Mouse (Mus musculus) midbrain, embryonic 15.5 days (tissue): ENCODE data around the gene Yaf2. TPM values are rescaled to one million over a fixed set of nuclear protein-coding genes. Genes with fewer than 3 reads are reported as not detected.
A peak's percentile ranks its signal among the peaks of the same experiment; 100 is the strongest.
"Not testable (repeated sequence)": the region's sequence is repeated elsewhere in the genome, so short reads cannot be mapped to it uniquely, and the experiment has no call there.

Experiments used
- ATAC-seq: fragments of 200-750 bp; cut with Nextera tagmentation; replicated peaks from 2 replicates; pipeline ENCODE4 v1.8.0; 2017; ENCODE audit warnings: moderate TSS enrichment
- H3K27ac ChIP-seq: fragments of 300-500 bp; sonication (generic); 2 replicates; pipeline ENCODE4 v1.5.1; 2015; ENCODE audit warnings: mild to moderate bottlenecking, inconsistent platforms
- H3K27me3 ChIP-seq: fragments of 300-500 bp; sonication (generic); replicated peaks from 2 replicates; pipeline ENCODE4 v1.6.1; 2015; ENCODE audit warnings: inconsistent platforms
- H3K36me3 ChIP-seq: fragments of 300-500 bp; sonication (generic); replicated peaks from 2 replicates; pipeline ENCODE4 v1.6.1; 2015; ENCODE audit warnings: inconsistent platforms
- H3K4me1 ChIP-seq: fragments of 300-500 bp; sonication (generic); 2 replicates; pipeline ENCODE4 v1.6.1; 2015; ENCODE audit warnings: inconsistent platforms
- H3K4me2 ChIP-seq: fragments of 300-500 bp; sonication (generic); 2 replicates; pipeline ENCODE4 v1.6.1; 2015; ENCODE audit warnings: inconsistent platforms, mild to moderate bottlenecking, moderate library complexity
- H3K4me3 ChIP-seq: fragments of 300-500 bp; sonication (generic); 2 replicates; pipeline ENCODE4 v1.5.1; 2015; ENCODE audit warnings: mild to moderate bottlenecking, inconsistent platforms
- H3K9ac ChIP-seq: fragments of 300-500 bp; sonication (generic); 2 replicates; pipeline ENCODE4 v1.6.1; 2015; ENCODE audit warnings: mild to moderate bottlenecking, inconsistent platforms
- H3K9me3 ChIP-seq: fragments of 300-500 bp; sonication (generic); 2 replicates; pipeline ENCODE4 v1.6.1; 2016; ENCODE audit warnings: inconsistent platforms
- WGBS: fragments of 180-500 bp; shearing (Covaris S2); methylation state at CpG from one replicate; pipeline ENCODE4 v1.1.7; 2015; ENCODE audit warnings: mixed read lengths; 5-methylcytosine and 5-hydroxymethylcytosine counted together
- polyA plus RNA-seq: library from polyadenylated mRNA; unstranded; fragments of >200 nt; fragmentation: Nextera tagmentation; extraction: Ambion mirVana; gene quantifications from 2 replicates; pipeline ENCODE4 v1.2.1, GENCODE M21; 2015

Yaf2 gene
- polyA plus RNA-seq: 121 and 122 TPM in 2 replicates

DNA sequence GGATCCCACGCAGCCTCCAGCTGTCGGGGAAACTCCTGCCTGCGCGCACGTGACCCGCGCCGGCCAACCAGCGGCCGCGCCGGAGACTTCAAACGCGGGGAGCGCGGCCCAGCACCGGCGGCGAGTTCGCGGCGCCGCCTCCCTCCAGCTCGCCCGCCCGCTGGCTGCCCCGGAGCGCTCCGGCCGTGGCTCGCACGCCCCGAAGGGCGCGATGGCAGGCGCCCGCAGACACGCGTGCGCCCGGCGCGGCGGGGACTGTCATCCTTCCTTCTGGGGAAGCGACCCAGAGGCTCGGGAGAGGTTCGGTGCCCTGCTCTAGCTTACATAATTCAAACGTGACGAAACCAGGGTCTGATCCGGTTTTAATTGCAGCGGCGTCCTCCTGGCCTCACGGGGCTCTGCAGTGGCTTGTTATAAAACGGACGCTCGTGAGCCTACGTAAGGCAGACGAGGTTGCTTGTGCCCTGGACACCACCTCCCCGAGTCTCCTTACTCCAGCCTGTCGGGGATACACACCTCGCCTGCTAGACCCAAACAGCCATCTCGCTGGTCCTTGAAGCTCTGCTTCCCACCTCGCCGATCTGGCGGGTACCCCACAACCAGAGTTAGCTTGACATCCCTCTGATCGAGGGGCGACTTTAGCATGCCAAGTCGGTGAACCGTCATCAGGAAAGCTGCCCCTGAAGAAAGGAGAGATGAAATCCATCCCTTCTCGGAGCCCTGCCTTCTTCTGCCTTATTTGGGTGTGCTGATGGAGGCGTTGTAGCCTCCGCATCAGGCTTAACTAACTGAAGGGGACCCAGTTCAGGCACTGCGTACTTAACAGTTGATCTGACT lies at the start of gene Yaf2:
Gene Yaf2 (minus strand): TSS at position 11 of the 837 bp plus-strand sequence.
- Histone ChIP-seq H3K4me3 (peak within 1 kb of the TSS; percentile 87), H3K9ac (peak within 1 kb of the TSS; percentile 96), H3K4me1 (peaks cover 21% of the 10 kb centered on the region), H3K27ac (peak within 1 kb of the TSS; percentile 95), H3K4me2 (peak within 1 kb of the TSS; percentile 84), H3K36me3 (no peaks in the 10 kb centered on the region), H3K27me3 (no peaks in the 10 kb centered on the region), H3K9me3 (no peaks in the 10 kb centered on the region)
- WGBS: under 1% methylated on average over 64 of the region's 73 CpGs
- ATAC-seq: peak; percentile 94

DNA sequence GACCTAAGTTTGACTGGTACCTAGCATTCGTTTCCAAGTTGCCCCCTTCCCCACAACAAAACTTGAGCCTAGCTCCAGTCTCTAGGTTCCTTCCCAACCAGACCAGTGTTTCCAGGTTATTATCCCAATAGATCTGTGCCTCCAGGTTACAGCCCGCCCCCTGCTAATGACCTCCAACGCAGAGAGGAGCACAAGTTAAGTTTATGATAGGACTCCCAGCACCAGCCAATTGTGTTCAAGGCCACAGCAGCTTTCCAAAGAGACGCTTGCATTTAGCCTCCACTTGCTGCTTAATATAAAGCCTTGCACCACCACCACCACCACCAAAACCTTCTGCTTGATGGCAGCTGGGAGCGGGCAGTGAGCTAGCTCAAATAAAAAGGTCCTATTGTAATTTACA lies 44.6 kb upstream of the Yaf2 start:
- no peak overlapping the region for H3K4me3 ChIP-seq
- H3K27ac ChIP-seq: no peak overlapping the region
- ATAC-seq: no peak
- H3K9ac ChIP-seq: no peak overlapping the region
- peaks cover 12% of the 10 kb centered on the region; the same call in 1 of the 2 replicates for H3K36me3 ChIP-seq
- H3K4me1 ChIP-seq: no peaks in the 10 kb centered on the region
- 79% methylated on average over 5 of the region's 5 CpGs for WGBS
- no peaks in the 10 kb centered on the region for H3K9me3 ChIP-seq
- no peaks in the 10 kb centered on the region for H3K27me3 ChIP-seq
- no peak overlapping the region for H3K4me2 ChIP-seq

DNA sequence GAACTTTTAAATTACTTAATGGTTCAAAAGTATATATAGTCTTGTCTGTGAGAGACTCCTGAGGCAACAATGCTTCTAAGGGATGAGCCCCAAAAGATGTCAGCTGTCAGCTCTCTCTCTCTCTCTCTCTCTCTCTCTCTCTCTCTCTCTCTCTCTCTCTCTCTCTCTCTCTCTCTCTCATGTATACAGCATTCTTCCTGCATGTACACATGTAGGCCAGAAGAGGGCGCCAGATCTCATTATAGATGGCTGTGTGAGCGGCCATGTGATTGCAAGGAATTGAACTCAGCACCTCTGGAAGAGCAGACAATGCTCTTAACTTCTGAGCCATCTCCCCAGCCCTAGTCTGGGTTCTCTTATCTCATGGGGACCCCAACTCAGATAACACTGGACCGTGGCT lies 42.4 kb upstream of the Yaf2 start:
- no peak overlapping the region for H3K4me2 ChIP-seq
- ATAC-seq: no peak

DNA sequence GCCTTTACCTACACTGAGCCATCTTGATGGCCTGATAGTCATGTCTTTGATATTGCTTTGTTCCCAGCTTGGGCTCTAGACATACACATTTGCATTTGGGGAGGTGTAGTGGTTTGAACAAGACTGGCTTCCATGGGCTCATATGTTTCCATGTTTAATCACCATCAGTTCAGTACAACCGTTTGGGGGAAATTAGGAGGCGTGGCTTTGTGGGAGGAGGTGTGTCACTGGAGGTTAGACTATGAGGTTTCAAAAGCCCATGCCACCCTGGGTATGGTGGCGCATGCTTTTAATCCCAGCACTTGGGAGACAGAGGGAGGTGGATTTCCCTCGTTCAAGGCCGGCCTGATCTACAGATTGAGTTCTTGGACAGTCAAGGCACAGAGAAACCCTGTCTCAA lies 39.0 kb upstream of the Yaf2 start:
- no peak overlapping the region for H3K9ac ChIP-seq
- no peaks in the 10 kb centered on the region for H3K9me3 ChIP-seq
- ATAC-seq: no peak
- H3K36me3 ChIP-seq: no peaks in the 10 kb centered on the region
- no peaks in the 10 kb centered on the region for H3K27me3 ChIP-seq
- no peak overlapping the region for H3K4me2 ChIP-seq
- no peak overlapping the region for H3K4me3 ChIP-seq
- no peaks in the 10 kb centered on the region for H3K4me1 ChIP-seq
- 93% methylated on average over 5 of the region's 5 CpGs for WGBS
- no peak overlapping the region for H3K27ac ChIP-seq

More for the DNA sequence above, 42.4 kb upstream of the Yaf2 start:
- Histone ChIP-seq H3K27ac (no peak overlapping the region), H3K9me3 (no peaks in the 10 kb centered on the region), H3K9ac (no peak overlapping the region), H3K4me3 (no peak overlapping the region), H3K4me1 (no peaks in the 10 kb centered on the region), H3K36me3 (no peaks in the 10 kb centered on the region), H3K27me3 (no peaks in the 10 kb centered on the region)
- WGBS: 92% methylated on average over 3 of the region's 3 CpGs

DNA sequence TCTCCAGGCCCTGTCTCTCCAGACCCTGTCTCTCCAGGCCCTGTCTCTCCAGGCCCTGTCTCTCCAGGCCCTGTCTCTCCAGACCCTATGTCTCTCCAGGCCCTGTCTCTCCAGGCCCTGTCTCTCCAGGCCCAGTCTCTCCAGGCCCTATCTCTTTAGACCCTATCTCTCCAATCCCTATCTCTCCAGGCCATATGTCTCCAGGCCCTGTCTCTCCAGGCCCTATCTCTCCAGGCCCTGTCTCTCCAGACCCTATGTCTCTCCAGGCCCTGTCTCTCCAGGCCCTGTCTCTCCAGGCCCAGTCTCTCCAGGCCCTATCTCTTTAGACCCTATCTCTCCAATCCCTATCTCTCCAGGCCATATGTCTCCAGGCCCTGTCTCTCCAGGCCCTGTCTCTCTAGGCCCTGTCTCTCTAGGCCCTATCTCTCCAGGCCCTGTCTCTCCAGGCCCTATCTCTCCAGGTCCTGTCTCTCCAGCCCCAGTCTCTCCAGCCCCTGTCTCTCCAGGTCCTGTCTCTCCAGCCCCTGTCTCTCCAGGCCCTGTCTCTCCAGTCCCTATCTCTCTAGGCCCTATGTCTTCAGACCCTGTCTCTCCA lies 35.9 kb upstream of the Yaf2 start:
- H3K36me3 ChIP-seq, H3K4me1 ChIP-seq, H3K4me3 ChIP-seq, H3K9ac ChIP-seq, ATAC-seq, H3K27me3 ChIP-seq, H3K27ac ChIP-seq, H3K9me3 ChIP-seq, H3K4me2 ChIP-seq: not testable (repeated sequence)

DNA sequence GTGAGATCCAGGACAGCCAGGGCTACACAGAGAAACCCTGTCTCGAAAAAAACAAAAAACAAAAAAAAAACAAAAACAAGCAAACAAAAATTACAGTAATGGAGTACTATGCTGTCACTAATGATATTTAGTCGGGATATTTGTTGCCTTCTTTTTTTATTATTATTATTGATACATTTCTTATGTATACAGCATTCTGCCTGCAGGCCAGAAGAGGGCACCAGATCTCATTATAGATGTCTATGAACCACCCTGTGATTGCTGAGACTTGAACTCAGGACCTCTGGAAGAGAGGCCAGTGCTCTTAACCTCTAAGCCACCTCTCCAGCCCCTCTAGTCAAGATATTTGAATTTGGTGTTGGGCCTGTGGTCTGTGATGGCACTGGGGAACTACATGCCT lies 35.1 kb upstream of the Yaf2 start:
- Histone ChIP-seq H3K9me3 (no peaks in the 10 kb centered on the region), H3K27ac (no peak overlapping the region), H3K9ac (no peak overlapping the region), H3K4me1 (no peaks in the 10 kb centered on the region), H3K36me3 (no peaks in the 10 kb centered on the region), H3K27me3 (no peaks in the 10 kb centered on the region), H3K4me2 (no peak overlapping the region), H3K4me3 (no peak overlapping the region)
- ATAC-seq: no peak
- WGBS: 74% methylated on average over 2 of the region's 2 CpGs

DNA sequence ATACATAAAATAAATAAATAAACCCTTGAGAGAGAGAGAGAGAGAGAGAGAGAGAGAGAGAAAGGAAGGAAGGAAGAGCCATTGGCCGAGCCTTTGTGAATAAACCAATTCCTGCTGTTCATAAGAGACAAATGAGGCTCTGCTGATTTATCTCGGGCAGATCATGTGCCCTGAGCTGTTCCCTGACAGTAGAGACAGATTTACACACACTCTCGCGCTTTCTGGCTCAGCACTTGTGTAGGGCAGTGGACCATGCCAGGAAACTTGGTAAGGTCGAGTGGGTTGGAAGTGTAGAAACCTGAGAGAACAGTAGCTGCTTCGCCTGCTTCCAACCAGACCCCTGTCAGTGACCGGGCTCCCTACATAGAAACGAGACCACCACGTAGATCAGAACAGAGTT lies 31.8 kb upstream of the Yaf2 start:
- Histone ChIP-seq H3K4me1 (no peaks in the 10 kb centered on the region), H3K9me3 (no peaks in the 10 kb centered on the region), H3K27me3 (no peaks in the 10 kb centered on the region), H3K4me3 (no peak overlapping the region), H3K27ac (no peak overlapping the region), H3K4me2 (no peak overlapping the region), H3K9ac (no peak overlapping the region), H3K36me3 (no peaks in the 10 kb centered on the region)
- WGBS: 80% methylated on average over 9 of the region's 9 CpGs
- no peak for ATAC-seq

DNA sequence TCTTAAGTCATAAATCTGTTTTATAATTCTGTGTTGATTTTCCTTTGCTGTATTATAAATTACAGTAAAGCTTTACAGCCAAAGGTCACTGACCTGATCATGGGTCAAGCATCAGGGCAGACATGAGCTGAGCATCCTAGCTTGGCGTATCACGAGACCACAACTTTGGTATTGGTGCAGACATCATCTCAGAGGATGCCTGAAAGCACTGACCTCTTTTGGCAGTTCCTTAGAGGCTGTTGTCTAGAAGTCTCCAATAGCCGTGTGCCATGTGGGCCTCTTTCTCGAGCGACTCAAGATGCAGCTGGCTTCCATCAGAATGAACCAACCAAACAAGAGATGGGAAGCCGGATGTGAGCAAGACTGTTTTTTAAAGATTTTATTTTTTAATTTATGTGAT lies 28.8 kb upstream of the Yaf2 start:
- H3K27me3 ChIP-seq: no peaks in the 10 kb centered on the region
- 92% methylated on average over 6 of the region's 6 CpGs for WGBS
- H3K27ac ChIP-seq: no peak overlapping the region
- ATAC-seq: no peak
- H3K4me1 ChIP-seq: no peaks in the 10 kb centered on the region
- no peak overlapping the region for H3K9ac ChIP-seq
- H3K4me3 ChIP-seq: no peak overlapping the region
- no peaks in the 10 kb centered on the region for H3K36me3 ChIP-seq
- H3K9me3 ChIP-seq: no peaks in the 10 kb centered on the region
- H3K4me2 ChIP-seq: no peak overlapping the region

DNA sequence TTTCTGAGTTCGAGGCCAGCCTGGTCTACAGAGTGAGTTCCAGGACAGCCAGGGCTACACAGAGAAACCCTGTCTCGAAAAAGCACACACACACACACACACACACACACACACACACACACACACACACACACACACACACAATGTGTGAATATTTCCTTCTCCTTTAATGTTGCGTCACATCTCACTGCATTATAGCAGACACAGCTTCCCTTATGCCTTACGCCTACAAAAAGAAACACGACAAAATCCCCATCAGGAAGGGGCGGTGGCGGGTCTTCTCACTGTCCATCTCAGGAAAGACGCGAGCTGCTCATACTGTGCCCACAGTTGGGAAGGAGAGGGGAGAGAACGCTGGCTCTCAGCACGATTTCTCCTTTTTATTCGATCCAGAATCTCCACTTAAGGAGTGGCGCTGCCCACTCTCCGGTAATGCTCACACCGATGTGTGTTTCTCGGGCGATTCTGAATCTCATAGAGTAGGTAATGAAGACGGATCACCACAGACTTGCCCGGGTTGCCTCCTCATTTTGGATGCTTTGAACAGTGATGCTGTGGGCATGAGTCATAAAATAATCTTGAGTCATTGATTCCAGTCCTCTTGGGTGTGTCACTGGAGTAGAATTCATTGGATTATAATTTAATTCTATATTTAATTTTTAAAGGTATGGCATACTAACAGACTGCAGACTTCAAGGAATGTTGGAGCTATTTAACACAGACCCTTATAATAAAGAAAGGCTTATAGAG lies 21.8 kb upstream of the Yaf2 start:
- ATAC-seq: no peak
- 92% methylated on average over 18 of the region's 19 CpGs for WGBS

DNA sequence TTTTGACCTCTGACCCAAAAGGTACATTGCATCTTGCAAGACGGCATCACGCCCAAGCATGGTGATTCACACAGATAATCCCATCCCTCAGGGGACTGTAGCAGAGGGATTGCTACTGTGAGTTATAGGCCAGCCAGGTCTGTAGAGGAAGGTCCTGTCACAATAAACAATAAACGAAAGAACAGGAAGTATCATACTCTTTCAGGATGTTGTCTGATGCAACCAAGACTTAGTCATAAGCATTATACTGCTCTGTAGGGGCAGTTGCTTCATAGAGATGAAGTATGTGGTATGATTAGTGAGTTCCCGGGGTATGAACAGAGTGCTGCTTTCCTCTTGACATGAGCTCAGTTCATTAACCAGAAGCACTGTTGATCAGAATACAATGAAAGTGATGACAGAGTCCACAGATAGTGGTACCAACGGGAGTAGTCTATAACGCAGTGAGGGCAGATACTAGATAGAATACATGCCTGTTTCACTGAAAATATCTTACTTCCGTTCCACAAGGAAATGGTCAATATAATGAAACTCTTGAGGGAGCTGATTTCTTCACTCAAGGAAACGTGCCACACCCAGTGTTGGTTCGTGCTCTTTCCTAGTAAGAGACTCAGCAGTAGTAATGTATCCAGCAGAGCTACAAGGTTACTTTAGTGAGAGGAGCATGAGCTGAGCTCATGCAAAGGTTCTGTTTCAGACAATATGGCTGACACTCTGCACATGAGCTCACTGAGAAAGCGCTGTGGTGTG lies 4.1 kb upstream of the Yaf2 start:
- ATAC-seq: no peak
- H3K9me3 ChIP-seq: no peaks in the 10 kb centered on the region
- no peak overlapping the region for H3K4me3 ChIP-seq
- H3K27ac ChIP-seq: no peak overlapping the region
- H3K4me2 ChIP-seq: no peak overlapping the region
- WGBS: 89% methylated on average over 10 of the region's 10 CpGs
- H3K36me3 ChIP-seq: no peaks in the 10 kb centered on the region
- no peaks in the 10 kb centered on the region for H3K27me3 ChIP-seq
- H3K9ac ChIP-seq: no peak overlapping the region
- peaks cover 9% of the 10 kb centered on the region for H3K4me1 ChIP-seq

More for the DNA sequence above, 21.8 kb upstream of the Yaf2 start:
- H3K27ac ChIP-seq: no peak overlapping the region
- no peak overlapping the region for H3K4me3 ChIP-seq
- no peak overlapping the region for H3K4me2 ChIP-seq
- no peak overlapping the region for H3K9ac ChIP-seq
- no peaks in the 10 kb centered on the region for H3K36me3 ChIP-seq
- no peaks in the 10 kb centered on the region for H3K9me3 ChIP-seq
- H3K27me3 ChIP-seq: no peaks in the 10 kb centered on the region
- H3K4me1 ChIP-seq: no peaks in the 10 kb centered on the region

DNA sequence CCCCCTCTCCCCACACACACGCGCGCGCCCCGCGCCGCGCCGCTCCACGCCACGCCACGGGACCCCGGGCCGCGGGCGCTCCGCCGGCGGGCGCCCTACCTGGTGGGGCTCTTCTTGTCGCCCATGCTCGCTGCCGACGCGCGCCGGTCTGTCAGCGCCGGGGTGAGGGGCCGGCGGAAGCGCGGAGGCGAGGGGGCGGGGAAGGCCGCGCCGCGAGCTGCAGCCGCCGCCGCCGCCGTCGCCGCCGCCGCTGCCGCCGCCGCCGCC lies 144 bp downstream of the Yaf2 start:
- Histone ChIP-seq H3K36me3 (no peaks in the 10 kb centered on the region), H3K9ac (peak overlapping the region; percentile 96), H3K27me3 (no peaks in the 10 kb centered on the region), H3K9me3 (no peaks in the 10 kb centered on the region), H3K27ac (peak overlapping the region; percentile 95), H3K4me2 (peak overlapping the region; percentile 84), H3K4me1 (peaks cover 23% of the 10 kb centered on the region), H3K4me3 (peak overlapping the region; percentile 87)
- 0% methylated on average over 19 of the region's 52 CpGs for WGBS
- no peak for ATAC-seq
